Mouse (Mus musculus): ENCODE measurements around the gene Rplp0.

Rplp0 gene

GRCm38 (mm10) chr5:115579363-115579762 is 20.1 kb downstream of the Rplp0 start:
- no peak for DNase-seq (ENCODE audit: low read depth in 2 of 2, low spot score in 2 of 2)

- no peak for DNase-seq (ENCODE audit: low read depth in 2 of 2, low spot score in 2 of 2)
Observed at GRCm38 (mm10) chr5:115580229-115581001, 21.1 kb downstream of the Rplp0 start.

GRCm38 (mm10) chr5:115581662-115582061 is 22.4 kb downstream of the Rplp0 start:
- DNase-seq (ENCODE audit: low read depth in 2 of 2, low spot score in 2 of 2), result no peak

GRCm38 (mm10) chr5:115585616-115586015 is 26.3 kb downstream of the Rplp0 start:
- no peak for DNase-seq (ENCODE audit: low read depth in 2 of 2, low spot score in 2 of 2)

GRCm38 (mm10) chr5:115586166-115586565 is 26.9 kb downstream of the Rplp0 start:
- no peak for DNase-seq (ENCODE audit: low read depth in 2 of 2, low spot score in 2 of 2)

- no peak for DNase-seq (ENCODE audit: low read depth in 2 of 2, low spot score in 2 of 2)
Observed at GRCm38 (mm10) chr5:115586780-115587179, 27.5 kb downstream of the Rplp0 start.

GRCm38 (mm10) chr5:115591028-115591427 is 31.8 kb downstream of the Rplp0 start:
- DNase-seq (ENCODE audit: low read depth in 2 of 2, low spot score in 2 of 2), result no peak

- DNase-seq (ENCODE audit: low read depth in 2 of 2, low spot score in 2 of 2), result no peak
Observed at GRCm38 (mm10) chr5:115591506-115591905, 32.2 kb downstream of the Rplp0 start.

- no peak for DNase-seq (ENCODE audit: low read depth in 2 of 2, low spot score in 2 of 2)
Observed at GRCm38 (mm10) chr5:115603561-115603960, 44.3 kb downstream of the Rplp0 start.

GRCm38 (mm10) chr5:115611566-115611965 is 52.3 kb downstream of the Rplp0 start:
- DNase-seq (ENCODE audit: low read depth in 2 of 2, low spot score in 2 of 2), result no peak
